Mouse (Mus musculus) kidney, adult 2 months (tissue): Measurements from ENCODE around the gene Sf3b3.

Experiments used
- CTCF ChIP-seq: fragments of 200-500 bp; conservative IDR thresholded peaks from 2 replicates; pipeline ENCODE4 v1.5.1; 2011; ENCODE audit warnings: low read depth, mild to moderate bottlenecking, control low read depth, low read length, moderate library complexity, mixed read lengths; ENCODE audit not compliant: insufficient read depth, insufficient read length
- POLR2A ChIP-seq: fragments of 200-500 bp; IDR thresholded peaks from one replicate; pipeline ENCODE4 v1.6.1; 2011; ENCODE audit warnings: low read depth, low read length, control low read depth

GRCm38 (mm10) chr8:110847645-110848495 lies 1.3 kb upstream of the Sf3b3 start:
- no peak for TF ChIP-seq POLR2A
- TF ChIP-seq CTCF = no peak
